Mouse (Mus musculus): Measurements from ENCODE around the gene Wdr86. TPM values are rescaled to one million over a fixed set of nuclear protein-coding genes. Genes with fewer than 3 reads are reported as not detected.
A peak's percentile ranks its signal among the peaks of the same experiment; 100 is the strongest.

Gene Wdr86
- polyA plus RNA-seq, 1 experiment from 2014 or later, result 21.8 TPM

DNA sequence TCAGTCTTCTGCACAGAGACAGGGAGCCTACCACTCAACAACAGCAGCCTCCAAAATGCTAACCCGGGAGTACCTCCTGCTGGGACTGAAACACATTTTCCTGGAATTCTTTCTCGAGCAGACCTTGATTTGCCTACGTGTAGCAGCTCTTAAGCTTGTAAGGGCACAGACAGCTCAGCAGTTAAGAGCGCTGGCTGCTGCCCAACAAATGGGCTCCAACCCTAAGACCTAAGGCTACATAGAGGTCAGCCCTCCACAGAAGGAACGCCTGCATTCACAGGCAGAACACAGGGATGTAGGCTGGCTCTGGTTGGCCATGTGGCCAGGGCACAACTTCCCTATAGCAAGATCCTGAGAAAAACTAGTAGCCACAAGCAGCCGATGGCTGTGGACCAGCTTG is 4.6 kb downstream of the Wdr86 start:
- no peak for ATAC-seq (ENCODE audit: low read depth)
- H3K4me1 ChIP-seq (ENCODE audit: control insufficient read depth, insufficient read depth, low read length), result peaks cover 31% of the 10 kb centered on the region
- H3K4me3 ChIP-seq (ENCODE audit: low read depth, low read length), result no peak overlapping the region
- WGBS, result 66% methylated on average over 6 of the region's 6 CpGs
- peaks cover 22% of the 10 kb centered on the region for H3K36me3 ChIP-seq (ENCODE audit: control insufficient read depth, insufficient read depth, low read length)
- H3K27me3 ChIP-seq (replicated peaks; ENCODE audit: control insufficient read depth, insufficient read depth, low read length), result no peaks in the 10 kb centered on the region
- DNase-seq (ENCODE audit: low spot score), result no peak
- H3K4me2 ChIP-seq (ENCODE audit: low read depth, low read length), result no peak overlapping the region; the same call in 1 of the 2 replicates
- H3K27ac ChIP-seq (replicated peaks; ENCODE audit: low read depth, low read length), result peak overlapping the region; percentile 84; the same call in 1 of the 2 replicates
- no peaks in the 10 kb centered on the region for H3K9me3 ChIP-seq (ENCODE audit: control insufficient read depth, low read length)
- H3K9ac ChIP-seq (ENCODE audit: low read depth, low read length), result 0 out of 2 replicates have a peak overlapping the region, but pooled peaks have one; percentile 21

GRCm38 (mm10) chr5:24724805-24725204 is 5.7 kb downstream of the Wdr86 start:
- Histone ChIP-seq H3K4me3 (ENCODE audit: low read depth, low read length) (no peak overlapping the region), H3K4me1 (ENCODE audit: control insufficient read depth, insufficient read depth, low read length) (peaks cover 31% of the 10 kb centered on the region), H3K4me2 (ENCODE audit: low read depth, low read length) (no peak overlapping the region; the same call in 1 of the 2 replicates), H3K36me3 (ENCODE audit: control insufficient read depth, insufficient read depth, low read length) (peaks cover 27% of the 10 kb centered on the region), H3K9ac (ENCODE audit: low read depth, low read length) (peak overlapping the region; percentile 4; the same call in 1 of the 2 replicates), H3K27me3 (replicated peaks; ENCODE audit: control insufficient read depth, insufficient read depth, low read length) (no peaks in the 10 kb centered on the region), H3K27ac (replicated peaks; ENCODE audit: low read depth, low read length) (peak overlapping the region; percentile 84), H3K9me3 (ENCODE audit: control insufficient read depth, low read length) (no peaks in the 10 kb centered on the region)
- peak; percentile 62 for DNase-seq (ENCODE audit: low spot score)
- 24% methylated on average over 5 of the region's 5 CpGs for WGBS
- peak; percentile 68 for ATAC-seq (ENCODE audit: low read depth)

GRCm38 (mm10) chr5:24724270-24724634 is 6.3 kb downstream of the Wdr86 start:
- ATAC-seq (ENCODE audit: low read depth), result no peak
- Histone ChIP-seq H3K4me2 (ENCODE audit: low read depth, low read length) (peak overlapping the region; percentile 26; the same call in 1 of the 2 replicates), H3K4me3 (ENCODE audit: low read depth, low read length) (no peak overlapping the region), H3K36me3 (ENCODE audit: control insufficient read depth, insufficient read depth, low read length) (peaks cover 33% of the 10 kb centered on the region), H3K9me3 (ENCODE audit: control insufficient read depth, low read length) (no peaks in the 10 kb centered on the region), H3K27ac (replicated peaks; ENCODE audit: low read depth, low read length) (peak overlapping the region; percentile 84), H3K9ac (ENCODE audit: low read depth, low read length) (no peak overlapping the region), H3K27me3 (replicated peaks; ENCODE audit: control insufficient read depth, insufficient read depth, low read length) (no peaks in the 10 kb centered on the region), H3K4me1 (ENCODE audit: control insufficient read depth, insufficient read depth, low read length) (peaks cover 28% of the 10 kb centered on the region)
- 76% methylated on average over 5 of the region's 5 CpGs for WGBS
- DNase-seq (ENCODE audit: low spot score), result no peak

DNA sequence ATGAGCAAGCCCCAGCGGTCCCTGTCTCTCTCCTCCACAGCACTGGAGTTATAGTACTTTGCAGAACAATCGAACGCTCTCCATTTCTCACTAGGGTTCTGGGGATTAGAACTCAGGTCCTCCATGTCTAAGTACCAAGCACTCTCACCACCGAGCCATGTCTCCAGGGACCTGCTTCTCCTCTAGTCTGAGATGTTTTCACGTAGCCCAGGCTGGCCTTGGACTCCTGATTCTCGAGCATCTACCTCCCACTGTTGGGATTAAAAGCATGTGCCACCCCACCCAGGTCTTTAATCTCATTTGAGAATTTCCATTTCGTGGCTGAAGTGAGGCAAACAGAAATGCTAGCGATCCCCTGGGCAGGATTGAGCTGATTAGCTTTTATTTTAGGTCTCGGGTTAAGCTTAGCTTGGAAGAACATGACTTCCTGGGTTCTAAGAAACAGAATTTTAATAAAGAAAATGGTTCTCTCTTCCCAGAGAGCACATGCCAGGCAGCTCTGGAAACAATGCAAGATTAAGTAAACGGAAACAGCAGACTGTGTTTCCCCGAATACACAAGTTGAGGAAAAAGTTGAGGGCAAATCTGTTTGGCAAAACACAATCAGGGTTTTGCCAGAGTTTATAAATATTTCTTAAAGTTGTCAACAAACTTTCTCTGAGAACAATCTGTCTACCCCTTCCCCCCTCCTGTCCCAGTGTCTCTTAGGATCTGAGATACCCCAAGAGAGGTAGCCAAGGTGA is 6.8 kb downstream of the Wdr86 start:
- Histone ChIP-seq H3K36me3 (ENCODE audit: control insufficient read depth, insufficient read depth, low read length) (peaks cover 38% of the 10 kb centered on the region), H3K9me3 (ENCODE audit: control insufficient read depth, low read length) (no peaks in the 10 kb centered on the region), H3K4me1 (ENCODE audit: control insufficient read depth, insufficient read depth, low read length) (peaks cover 27% of the 10 kb centered on the region), H3K27ac (replicated peaks; ENCODE audit: low read depth, low read length) (peak overlapping the region; percentile 84), H3K4me3 (ENCODE audit: low read depth, low read length) (no peak overlapping the region), H3K4me2 (ENCODE audit: low read depth, low read length) (peak overlapping the region; percentile 26; the same call in 1 of the 2 replicates), H3K27me3 (replicated peaks; ENCODE audit: control insufficient read depth, insufficient read depth, low read length) (no peaks in the 10 kb centered on the region), H3K9ac (ENCODE audit: low read depth, low read length) (no peak overlapping the region)
- DNase-seq (ENCODE audit: low spot score), result peak; percentile 44
- ATAC-seq (ENCODE audit: low read depth), result no peak
- WGBS, result 62% methylated on average over 11 of the region's 11 CpGs

- H3K36me3 ChIP-seq (ENCODE audit: control insufficient read depth, insufficient read depth, low read length), result peaks cover 63% of the 10 kb centered on the region
- H3K4me1 ChIP-seq (ENCODE audit: control insufficient read depth, insufficient read depth, low read length), result peaks cover 9% of the 10 kb centered on the region; the same call in 1 of the 2 replicates
- no peaks in the 10 kb centered on the region for H3K9me3 ChIP-seq (ENCODE audit: control insufficient read depth, low read length)
- H3K27ac ChIP-seq (replicated peaks; ENCODE audit: low read depth, low read length), result no peak overlapping the region
- WGBS, result 90% methylated on average over 3 of the region's 3 CpGs
- DNase-seq (ENCODE audit: low spot score), result no peak
- ATAC-seq (ENCODE audit: low read depth), result no peak
- no peaks in the 10 kb centered on the region for H3K27me3 ChIP-seq (replicated peaks; ENCODE audit: control insufficient read depth, insufficient read depth, low read length)
- H3K4me3 ChIP-seq (ENCODE audit: low read depth, low read length), result no peak overlapping the region
- H3K4me2 ChIP-seq (ENCODE audit: low read depth, low read length), result no peak overlapping the region
- H3K9ac ChIP-seq (ENCODE audit: low read depth, low read length), result no peak overlapping the region
These were observed 10.7 kb downstream of the Wdr86 start for GRCm38 (mm10) chr5:24719852-24720251.

GRCm38 (mm10) chr5:24718076-24718475 is 12.5 kb downstream of the Wdr86 start:
- H3K9me3 ChIP-seq (ENCODE audit: control insufficient read depth, low read length), result no peaks in the 10 kb centered on the region
- DNase-seq (ENCODE audit: low spot score) (no peak), ATAC-seq (ENCODE audit: low read depth) (no peak)
- H3K27ac ChIP-seq (replicated peaks; ENCODE audit: low read depth, low read length), result no peak overlapping the region
- no peaks in the 10 kb centered on the region for H3K27me3 ChIP-seq (replicated peaks; ENCODE audit: control insufficient read depth, insufficient read depth, low read length)
- WGBS, result 86% methylated on average over 6 of the region's 6 CpGs
- H3K36me3 ChIP-seq (ENCODE audit: control insufficient read depth, insufficient read depth, low read length), result peaks cover 81% of the 10 kb centered on the region
- H3K9ac ChIP-seq (ENCODE audit: low read depth, low read length), result no peak overlapping the region
- no peak overlapping the region for H3K4me2 ChIP-seq (ENCODE audit: low read depth, low read length)
- H3K4me1 ChIP-seq (ENCODE audit: control insufficient read depth, insufficient read depth, low read length), result no peaks in the 10 kb centered on the region
- H3K4me3 ChIP-seq (ENCODE audit: low read depth, low read length), result no peak overlapping the region

GRCm38 (mm10) chr5:24713987-24714386 is 16.5 kb downstream of the Wdr86 start:
- H3K4me1 ChIP-seq (ENCODE audit: control insufficient read depth, insufficient read depth, low read length), result no peaks in the 10 kb centered on the region
- no peak overlapping the region for H3K4me3 ChIP-seq (ENCODE audit: low read depth, low read length)
- no peaks in the 10 kb centered on the region for H3K27me3 ChIP-seq (replicated peaks; ENCODE audit: control insufficient read depth, insufficient read depth, low read length)
- no peak for DNase-seq (ENCODE audit: low spot score)
- H3K4me2 ChIP-seq (ENCODE audit: low read depth, low read length), result no peak overlapping the region
- peaks cover 9% of the 10 kb centered on the region; the same call in 1 of the 2 replicates for H3K9me3 ChIP-seq (ENCODE audit: control insufficient read depth, low read length)
- peaks cover 92% of the 10 kb centered on the region for H3K36me3 ChIP-seq (ENCODE audit: control insufficient read depth, insufficient read depth, low read length)
- H3K27ac ChIP-seq (replicated peaks; ENCODE audit: low read depth, low read length), result no peak overlapping the region
- WGBS, result 81% methylated on average over 6 of the region's 6 CpGs
- no peak overlapping the region for H3K9ac ChIP-seq (ENCODE audit: low read depth, low read length)
- no peak for ATAC-seq (ENCODE audit: low read depth)

DNA sequence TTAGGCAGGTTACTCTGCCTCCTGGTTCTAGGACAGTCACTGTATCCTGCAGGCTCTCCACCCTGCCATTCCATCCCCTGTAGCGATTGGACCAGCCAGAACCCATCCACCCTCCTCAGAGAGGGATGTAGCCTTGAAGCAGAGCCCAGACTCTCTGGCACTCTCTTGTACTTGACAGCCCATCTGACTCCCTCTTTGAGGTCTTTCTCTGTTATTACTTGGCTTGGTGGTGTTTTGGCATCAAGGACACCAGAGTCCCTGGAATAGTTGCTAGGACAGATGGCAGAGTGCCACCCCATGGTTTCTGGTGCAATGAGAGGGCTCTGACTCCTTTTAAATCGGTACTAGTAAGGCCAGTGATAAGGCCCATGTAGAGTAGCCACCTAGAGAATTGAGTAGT is 17.3 kb downstream of the Wdr86 start:
- ATAC-seq (ENCODE audit: low read depth) (no peak), DNase-seq (ENCODE audit: low spot score) (no peak)
- peaks cover 9% of the 10 kb centered on the region; the same call in 1 of the 2 replicates for H3K9me3 ChIP-seq (ENCODE audit: control insufficient read depth, low read length)
- H3K4me3 ChIP-seq (ENCODE audit: low read depth, low read length), result no peak overlapping the region
- 85% methylated on average over 2 of the region's 2 CpGs for WGBS
- no peaks in the 10 kb centered on the region for H3K4me1 ChIP-seq (ENCODE audit: control insufficient read depth, insufficient read depth, low read length)
- no peaks in the 10 kb centered on the region for H3K27me3 ChIP-seq (replicated peaks; ENCODE audit: control insufficient read depth, insufficient read depth, low read length)
- no peak overlapping the region for H3K27ac ChIP-seq (replicated peaks; ENCODE audit: low read depth, low read length)
- H3K9ac ChIP-seq (ENCODE audit: low read depth, low read length), result no peak overlapping the region
- H3K4me2 ChIP-seq (ENCODE audit: low read depth, low read length), result no peak overlapping the region
- peaks cover 93% of the 10 kb centered on the region for H3K36me3 ChIP-seq (ENCODE audit: control insufficient read depth, insufficient read depth, low read length)

DNA sequence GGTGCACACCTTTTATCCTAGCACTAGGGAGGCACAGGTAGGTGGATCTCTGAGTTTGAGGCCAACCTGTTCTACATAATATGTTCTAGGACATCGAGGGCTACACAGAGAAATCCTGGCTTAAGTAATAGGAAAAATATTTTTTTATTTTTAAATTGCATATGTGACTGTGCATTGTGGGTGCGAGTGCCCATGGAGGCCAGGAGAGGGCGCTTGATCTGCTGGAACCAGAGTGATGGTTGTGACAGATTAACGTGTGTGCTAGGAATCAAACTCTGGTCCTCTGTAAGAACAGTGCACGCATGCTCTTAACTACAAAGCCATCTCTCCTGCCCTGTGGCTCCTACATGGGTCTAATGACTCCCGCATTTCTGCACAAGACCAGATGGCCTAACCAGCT is 18.9 kb downstream of the Wdr86 start:
- Histone ChIP-seq H3K4me3 (ENCODE audit: low read depth, low read length) (no peak overlapping the region), H3K27ac (replicated peaks; ENCODE audit: low read depth, low read length) (no peak overlapping the region), H3K27me3 (replicated peaks; ENCODE audit: control insufficient read depth, insufficient read depth, low read length) (no peaks in the 10 kb centered on the region), H3K4me2 (ENCODE audit: low read depth, low read length) (no peak overlapping the region), H3K9me3 (ENCODE audit: control insufficient read depth, low read length) (peaks cover 9% of the 10 kb centered on the region; the same call in 1 of the 2 replicates), H3K4me1 (ENCODE audit: control insufficient read depth, insufficient read depth, low read length) (no peaks in the 10 kb centered on the region), H3K9ac (ENCODE audit: low read depth, low read length) (no peak overlapping the region), H3K36me3 (ENCODE audit: control insufficient read depth, insufficient read depth, low read length) (peaks cover 95% of the 10 kb centered on the region)
- WGBS, result 97% methylated on average over 6 of the region's 6 CpGs
- ATAC-seq (ENCODE audit: low read depth) (no peak), DNase-seq (ENCODE audit: low spot score) (no peak)

All from embryonic facial prominence, embryonic 14.5 days (tissue).